Mouse (Mus musculus) cerebellum, adult 8-10 months (tissue): ENCODE measurements around the gene Tulp4.
"Not testable (repeated sequence)": the region's sequence is repeated elsewhere in the genome, so short reads cannot be mapped to it uniquely, and the experiment has no call there.

Experiments used
- DNase-seq: peaks from one replicate; pipeline ENCODE4 v3.0.0; 2022

The Tulp4 gene

DNA sequence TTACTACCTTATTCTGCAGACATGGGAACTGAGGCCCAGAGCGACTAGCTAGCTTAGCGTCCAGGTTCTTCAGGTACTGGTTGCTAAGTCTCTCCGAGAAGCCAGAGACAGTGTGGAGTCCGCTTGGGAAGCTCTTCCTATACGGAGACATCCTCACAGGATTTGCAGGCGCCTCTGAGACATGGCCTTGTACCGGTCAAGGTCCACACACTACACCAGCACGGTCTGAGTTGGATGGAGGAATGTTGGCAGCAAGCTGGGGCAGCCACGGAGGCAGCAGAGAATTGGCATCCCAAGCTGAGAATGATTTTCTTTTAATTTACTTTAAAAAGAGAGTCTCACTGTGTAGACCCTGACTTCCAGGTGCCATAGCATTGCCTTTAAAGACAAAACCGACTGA, 176.9 kb downstream of the Tulp4 start:
- not testable (repeated sequence) for DNase-seq

DNA sequence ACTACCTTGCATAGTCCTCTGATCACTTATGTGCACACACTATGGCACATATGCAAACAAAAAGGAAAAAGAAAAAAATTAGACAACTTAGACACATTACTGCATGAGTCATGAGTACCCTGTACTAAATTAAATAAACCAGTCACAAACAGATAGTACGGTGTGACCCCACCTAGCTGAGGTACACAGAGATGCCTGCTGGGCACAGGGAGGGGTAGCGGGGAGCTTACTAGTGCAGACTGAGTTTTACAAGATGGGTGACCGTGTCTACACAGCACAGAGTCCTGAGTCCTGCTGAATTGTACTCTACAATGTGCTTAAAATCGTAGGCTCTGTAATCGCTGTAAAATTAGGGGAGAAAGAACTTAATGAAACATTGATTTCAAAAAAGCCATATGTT, 179.9 kb downstream of the Tulp4 start:
- not testable (repeated sequence) for DNase-seq

DNA sequence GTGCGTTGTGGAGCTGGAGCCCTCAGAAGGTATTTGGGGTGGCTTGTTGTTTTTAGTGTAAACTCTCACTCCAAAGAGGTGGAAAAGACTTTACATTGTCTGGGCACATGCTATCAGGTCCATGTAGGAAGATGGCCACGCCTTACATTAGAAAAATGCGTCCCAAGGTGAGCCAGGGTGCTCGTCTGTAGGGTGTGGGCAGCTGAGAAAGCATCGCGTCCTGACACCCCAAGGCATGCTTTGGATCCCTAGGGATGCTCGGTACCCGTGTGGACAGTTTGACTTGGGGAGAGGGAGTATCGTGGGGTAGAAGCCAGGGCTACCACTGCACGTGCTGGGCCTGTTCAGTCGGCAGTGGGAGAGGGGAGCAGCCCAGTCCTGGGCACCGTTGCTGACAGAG, 182.8 kb downstream of the Tulp4 start:
- not testable (repeated sequence) for DNase-seq

DNA sequence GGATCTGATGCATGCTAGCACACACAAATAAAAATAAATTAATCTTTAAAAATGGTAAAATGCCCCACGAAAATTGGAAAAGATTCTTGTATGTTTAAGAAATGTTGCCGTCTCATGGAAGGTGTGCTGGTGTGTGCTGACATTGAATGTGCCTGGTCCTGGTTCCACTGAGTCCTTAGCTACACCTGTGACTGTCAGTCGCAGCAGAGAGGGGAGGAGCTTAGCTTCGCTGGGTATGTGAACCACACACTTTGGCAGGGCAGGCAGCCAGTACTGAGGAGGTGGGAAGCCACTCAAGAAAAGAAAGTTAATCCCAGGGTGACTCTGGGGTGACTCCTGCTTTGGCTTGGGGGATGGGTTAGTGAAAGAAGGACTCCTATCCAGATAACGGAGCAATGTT, 187.6 kb downstream of the Tulp4 start:
- not testable (repeated sequence) for DNase-seq

DNA sequence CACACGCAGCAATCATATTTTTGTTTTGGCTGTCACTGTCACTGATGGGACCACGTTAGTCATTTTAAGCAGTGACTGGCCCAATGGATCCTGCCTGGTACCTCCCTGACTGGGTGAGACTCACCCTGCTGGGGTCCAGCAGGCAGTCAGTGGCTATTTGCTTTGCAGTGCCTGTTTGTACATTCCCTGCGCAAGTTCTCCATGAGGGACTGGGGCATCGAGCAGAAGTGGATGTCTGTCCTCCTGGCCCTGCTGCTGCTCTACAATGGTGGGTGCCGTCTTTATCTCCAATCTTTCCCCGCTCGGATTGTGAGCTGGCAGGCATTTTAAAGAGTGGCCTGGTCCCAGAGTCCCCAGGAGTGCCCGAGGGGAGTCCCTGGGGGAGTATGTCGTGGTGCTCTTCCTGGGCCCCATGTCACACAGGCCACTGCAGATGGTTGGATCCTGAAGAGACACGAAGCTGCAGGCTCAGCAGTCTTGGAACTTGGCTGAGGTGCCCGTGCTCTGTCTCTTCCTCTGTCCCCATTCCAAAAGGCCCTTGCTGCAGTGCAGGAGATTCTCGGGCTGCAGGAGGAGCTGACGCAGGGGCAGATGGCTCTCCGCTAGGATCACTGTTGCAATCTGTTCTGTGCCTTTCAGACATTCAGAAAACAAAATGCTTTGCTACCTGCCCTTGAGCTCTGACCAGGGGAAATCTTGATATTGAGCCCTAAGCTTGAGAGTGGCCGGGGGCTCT, 191.0 kb downstream of the Tulp4 start:
- peak; percentile 59 for DNase-seq

DNA sequence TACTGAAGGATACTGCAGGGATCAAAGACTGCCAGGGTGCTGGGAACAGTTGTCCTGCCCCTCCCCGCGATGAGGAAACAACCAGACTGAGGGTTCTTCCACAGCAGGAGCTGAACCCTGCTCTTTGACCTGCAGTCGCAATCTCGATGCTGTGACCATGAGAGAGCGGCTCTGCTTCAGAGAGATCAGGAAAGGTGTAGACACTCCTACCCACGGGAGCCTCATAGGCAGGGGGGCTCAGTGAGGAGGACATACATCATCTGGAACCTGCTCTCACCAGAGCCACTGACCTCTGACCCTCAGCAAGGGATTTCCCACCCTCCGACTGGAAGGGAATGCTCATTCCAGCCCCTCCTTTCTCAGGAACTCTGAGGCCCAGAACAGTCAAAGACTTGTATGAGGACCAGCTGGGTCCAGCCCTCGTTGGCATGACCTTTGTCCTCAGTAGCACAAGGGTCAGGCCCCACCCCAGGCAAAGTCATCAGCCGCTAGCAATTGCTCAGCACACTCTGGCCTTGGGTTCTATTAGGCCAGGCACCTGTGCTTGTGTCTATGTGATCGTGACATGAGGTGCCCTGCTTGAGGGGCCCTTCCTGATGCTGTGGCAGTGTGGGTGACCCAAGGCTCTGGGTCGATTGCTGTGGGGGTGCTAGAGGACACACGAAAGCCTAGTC, 194.1 kb downstream of the Tulp4 start:
- DNase-seq = not testable (repeated sequence)
